Mouse (Mus musculus) forebrain, embryonic 10.5 days (tissue): ENCODE data around the gene Zfp593. TPM values are rescaled to one million over a fixed set of nuclear protein-coding genes. Genes with fewer than 3 reads are reported as not detected.
A peak's percentile ranks its signal among the peaks of the same experiment; 100 is the strongest.

Source experiments
- DNase-seq: peaks from one replicate; pipeline ENCODE4 v3.0.0-alpha.2; 2017; ENCODE audit warnings: low spot score; ENCODE audit errors: extremely low spot score
- H3K27ac ChIP-seq: fragments of 300-500 bp; sonication (generic); 2 replicates; pipeline ENCODE4 v1.5.1; 2016; ENCODE audit warnings: mild to moderate bottlenecking
- H3K27me3 ChIP-seq: fragments of 300-500 bp; sonication (generic); 2 replicates; pipeline ENCODE4 v1.6.1; 2016; ENCODE audit warnings: mild to moderate bottlenecking; ENCODE audit not compliant: poor library complexity, severe bottlenecking
- H3K36me3 ChIP-seq: fragments of 300-500 bp; sonication (generic); replicated peaks from 2 replicates; pipeline ENCODE4 v1.6.1; 2016; ENCODE audit warnings: mild to moderate bottlenecking, moderate library complexity
- H3K4me1 ChIP-seq: fragments of 300-500 bp; sonication (generic); 2 replicates; pipeline ENCODE4 v1.6.1; 2016
- H3K4me3 ChIP-seq: fragments of 300-500 bp; sonication (generic); 2 replicates; pipeline ENCODE4 v1.5.1; 2016; ENCODE audit warnings: mild to moderate bottlenecking, moderate library complexity
- H3K9me3 ChIP-seq: fragments of 300-500 bp; sonication (generic); 2 replicates; pipeline ENCODE4 v1.6.1; 2016; ENCODE audit warnings: mild to moderate bottlenecking, moderate library complexity
- WGBS: fragments of 180-500 bp; shearing (Covaris S2); methylation state at CpG from one replicate; pipeline ENCODE4 v1.1.7; 2016; 5-methylcytosine and 5-hydroxymethylcytosine counted together
- polyA plus RNA-seq: library from polyadenylated mRNA; unstranded; fragments of >200 nt; fragmentation: Nextera tagmentation; extraction: Ambion mirVana; gene quantifications from 2 replicates; pipeline ENCODE4 v1.2.1, GENCODE M21; 2016

Gene Zfp593
- polyA plus RNA-seq, 1 experiment from 2014 or later = 22.7 TPM

DNA sequence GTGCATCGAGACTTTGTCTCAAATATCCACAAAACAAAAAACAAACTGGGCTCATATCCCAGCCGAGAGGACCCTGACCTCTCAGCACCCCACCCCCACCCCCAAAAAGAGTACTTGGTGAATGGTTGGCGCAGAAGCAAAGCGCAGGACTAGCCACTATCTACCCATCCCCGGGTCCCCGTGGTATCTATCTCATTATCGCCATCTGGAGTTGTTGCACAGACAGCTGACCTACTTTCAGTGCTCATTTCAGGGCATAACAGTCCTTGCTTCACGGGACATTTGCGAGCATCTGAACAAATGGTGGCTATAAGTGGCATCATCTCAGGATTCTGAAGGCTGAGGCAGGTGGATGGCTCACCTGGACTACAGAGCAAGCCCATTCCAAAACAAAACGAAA lies 6.7 kb downstream of the Zfp593 start:
- 12% methylated on average over 10 of the region's 10 CpGs for WGBS
- peaks cover 17% of the 10 kb centered on the region for H3K4me1 ChIP-seq
- H3K36me3 ChIP-seq = peaks cover 10% of the 10 kb centered on the region

DNA sequence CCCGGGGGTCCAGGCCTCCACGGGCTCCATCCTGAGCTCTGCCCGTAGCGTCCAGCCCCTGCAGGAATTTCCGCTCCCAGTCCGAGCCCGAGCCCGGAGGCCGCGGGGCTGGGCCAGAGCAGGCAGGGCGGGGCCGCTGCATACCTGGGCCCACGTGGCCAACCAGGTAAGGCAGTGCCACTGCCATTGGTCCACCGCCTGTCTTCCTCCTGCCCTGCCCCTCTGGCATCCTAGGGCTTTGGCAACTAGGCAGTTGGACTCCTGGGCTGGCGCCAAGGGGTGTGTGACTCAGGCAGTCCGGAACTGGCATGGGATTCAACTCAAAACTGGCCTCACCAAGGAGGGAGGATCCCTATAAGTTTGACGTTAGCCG lies 7.1 kb downstream of the Zfp593 start, which contains the start of gene Cnksr1:
TSS of gene Cnksr1 (minus strand) at position 121 of the 373 bp plus-strand sequence.
- DNase-seq = no peak
- peaks cover 6% of the 10 kb centered on the region for H3K36me3 ChIP-seq

More for the DNA sequence above, 6.7 kb downstream of the Zfp593 start:
- H3K4me3 ChIP-seq = peak overlapping the region; percentile 39
- peaks cover 35% of the 10 kb centered on the region for H3K27me3 ChIP-seq
- no peak for DNase-seq
- H3K27ac ChIP-seq = no peak overlapping the region
- H3K9me3 ChIP-seq = no peaks in the 10 kb centered on the region

DNA sequence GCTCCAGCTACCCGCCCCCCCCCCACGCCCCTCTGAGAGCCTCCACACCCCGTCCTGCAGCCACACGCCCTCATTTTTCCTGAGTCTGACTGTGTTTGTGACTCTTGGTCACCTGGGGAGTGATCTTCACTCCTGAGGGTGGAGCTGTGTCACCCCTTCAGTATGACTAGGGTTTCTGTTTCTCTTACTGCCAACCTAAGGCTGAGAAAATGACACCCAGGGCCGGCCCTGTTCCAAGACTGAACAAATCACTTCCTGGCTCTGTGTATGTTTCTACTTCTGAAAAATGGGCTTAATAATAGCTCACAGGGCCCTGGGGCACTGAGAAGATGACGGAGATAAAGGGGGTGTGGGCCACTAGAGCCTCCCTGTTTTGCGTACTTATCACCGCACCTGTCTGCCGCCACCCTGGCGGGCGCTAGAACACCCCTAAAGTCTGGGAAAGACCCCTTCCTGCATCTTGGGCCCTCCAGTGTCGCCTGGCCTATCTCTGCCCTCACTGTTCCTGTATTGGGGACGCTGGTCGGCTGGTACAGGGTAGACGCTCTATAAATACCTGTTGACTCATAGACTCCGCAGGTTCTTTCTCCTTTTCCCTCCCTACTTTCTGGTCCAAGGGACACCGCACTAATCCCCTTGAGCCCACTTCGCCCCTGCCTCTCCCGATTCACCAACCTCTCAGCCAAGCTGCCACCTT lies 7.7 kb downstream of the Zfp593 start:
- Histone ChIP-seq H3K27ac (no peak overlapping the region), H3K36me3 (peaks cover 2% of the 10 kb centered on the region; the same call in 1 of the 2 replicates), H3K9me3 (no peaks in the 10 kb centered on the region), H3K4me3 (peak overlapping the region; percentile 39), H3K4me1 (peaks cover 16% of the 10 kb centered on the region), H3K27me3 (peaks cover 35% of the 10 kb centered on the region)
- 23% methylated on average over 19 of the region's 19 CpGs for WGBS
- no peak for DNase-seq

More for the DNA sequence above, 7.1 kb downstream of the Zfp593 start, which contains the start of gene Cnksr1:
- WGBS = 3% methylated on average over 18 of the region's 18 CpGs
- H3K9me3 ChIP-seq = no peaks in the 10 kb centered on the region
- peak within 1 kb of the TSS; percentile 39 for H3K4me3 ChIP-seq
- no peak within 1 kb of the TSS for H3K27ac ChIP-seq
- H3K4me1 ChIP-seq = peaks cover 13% of the 10 kb centered on the region
- peaks cover 35% of the 10 kb centered on the region for H3K27me3 ChIP-seq

- peaks cover 35% of the 10 kb centered on the region for H3K27me3 ChIP-seq
- no peak for DNase-seq
- no peaks in the 10 kb centered on the region for H3K36me3 ChIP-seq
- H3K27ac ChIP-seq = no peak overlapping the region
- WGBS = 86% methylated on average over 5 of the region's 5 CpGs
- peaks cover 26% of the 10 kb centered on the region for H3K4me1 ChIP-seq
- H3K9me3 ChIP-seq = no peaks in the 10 kb centered on the region
- no peak overlapping the region for H3K4me3 ChIP-seq
Measured at GRCm38 (mm10) chr4:134234876-134235275, 10.5 kb downstream of the Zfp593 start.

- Histone ChIP-seq H3K9me3 (no peaks in the 10 kb centered on the region), H3K27me3 (0 out of 2 replicates have a peak, but pooled peaks cover under 1% of the 10 kb centered on the region), H3K4me3 (no peak overlapping the region), H3K27ac (no peak overlapping the region), H3K36me3 (no peaks in the 10 kb centered on the region), H3K4me1 (peaks cover 29% of the 10 kb centered on the region)
- no peak for DNase-seq
- WGBS = 53% methylated on average over 8 of the region's 8 CpGs
Measured at GRCm38 (mm10) chr4:134230431-134230830, 15.0 kb downstream of the Zfp593 start.

- no peak for DNase-seq
- peaks cover 21% of the 10 kb centered on the region for H3K4me1 ChIP-seq
- H3K27ac ChIP-seq = no peak within 1 kb of the TSS
- no peaks in the 10 kb centered on the region for H3K36me3 ChIP-seq
- no peaks in the 10 kb centered on the region for H3K9me3 ChIP-seq
- no peaks in the 10 kb centered on the region for H3K27me3 ChIP-seq
- H3K4me3 ChIP-seq = no peak within 1 kb of the TSS
- WGBS = 79% methylated on average over 8 of the region's 8 CpGs
Measured at GRCm38 (mm10) chr4:134227194-134227593, 18.2 kb downstream of the Zfp593 start, which contains the start of gene Catsper4. Gene Catsper4 (minus strand): TSS chr4:134227383.

- H3K27me3 ChIP-seq = no peaks in the 10 kb centered on the region
- peaks cover 2% of the 10 kb centered on the region for H3K4me1 ChIP-seq
- H3K4me3 ChIP-seq = no peak overlapping the region
- WGBS = 74% methylated on average over 11 of the region's 11 CpGs
- no peak for DNase-seq
- H3K9me3 ChIP-seq = no peaks in the 10 kb centered on the region
- H3K36me3 ChIP-seq = no peaks in the 10 kb centered on the region
- H3K27ac ChIP-seq = no peak overlapping the region
Measured at GRCm38 (mm10) chr4:134222793-134223600, 22.4 kb downstream of the Zfp593 start.

DNA sequence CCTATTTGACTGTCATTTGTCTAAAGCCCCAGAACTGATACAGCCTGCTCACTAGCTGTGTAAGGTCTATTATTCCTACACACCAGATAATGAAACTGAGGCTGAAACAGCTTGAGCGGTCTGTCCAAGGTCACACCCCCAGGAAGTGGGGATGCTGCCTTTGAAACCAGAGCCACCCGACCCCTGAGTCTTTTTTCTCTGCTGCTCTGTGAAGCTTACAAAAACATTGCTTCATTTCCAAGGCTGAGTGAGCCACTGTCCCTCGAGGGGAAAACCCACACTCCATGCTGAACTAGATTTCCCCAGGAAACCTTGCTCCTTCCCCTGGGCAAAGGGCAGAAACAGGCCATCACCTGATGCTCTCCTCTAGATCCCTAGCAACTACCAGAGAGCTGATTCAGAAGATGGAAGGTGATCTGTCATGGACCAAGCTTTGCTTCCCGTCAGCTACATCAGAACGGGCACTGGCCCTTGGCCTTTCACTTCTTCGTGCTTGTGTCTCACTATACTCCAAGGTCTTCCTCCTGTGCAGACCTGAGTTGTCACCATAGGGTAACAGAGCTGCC lies 38.8 kb downstream of the Zfp593 start:
- H3K36me3 ChIP-seq = no peaks in the 10 kb centered on the region
- peaks cover 7% of the 10 kb centered on the region; the same call in 1 of the 2 replicates for H3K27me3 ChIP-seq
- no peaks in the 10 kb centered on the region for H3K9me3 ChIP-seq
- WGBS = 68% methylated on average over 6 of the region's 6 CpGs
- no peak overlapping the region for H3K4me3 ChIP-seq
- H3K4me1 ChIP-seq = 0 out of 2 replicates have a peak, but pooled peaks cover 5% of the 10 kb centered on the region
- no peak for DNase-seq
- no peak overlapping the region for H3K27ac ChIP-seq

DNA sequence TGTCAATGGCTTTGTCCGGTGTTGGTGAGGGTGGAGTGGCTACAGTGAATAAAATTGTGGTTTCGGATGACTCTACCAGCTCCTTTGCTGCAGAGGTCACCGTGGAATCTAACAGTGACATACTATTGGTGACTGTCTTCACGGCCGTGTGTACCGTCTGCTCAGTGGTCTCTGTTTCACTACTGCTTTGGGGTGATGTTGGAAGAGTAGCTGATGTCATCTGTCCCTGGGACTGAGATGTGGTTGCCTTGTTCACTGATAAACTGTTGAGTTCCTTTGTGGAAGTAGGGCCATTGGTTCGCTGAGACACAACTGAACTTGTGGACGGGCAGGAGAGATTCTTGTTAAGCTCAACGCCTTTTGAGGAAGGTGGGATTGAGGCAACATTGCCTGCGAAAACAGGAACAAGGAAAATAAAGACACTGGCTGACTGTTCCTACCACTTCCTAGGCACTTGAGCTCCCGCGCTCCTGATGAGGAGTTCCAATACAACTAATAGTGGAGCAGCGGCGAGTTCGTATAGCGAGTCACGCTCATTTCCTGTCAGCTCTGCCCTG lies 42.0 kb downstream of the Zfp593 start:
- H3K4me1 ChIP-seq = 0 out of 2 replicates have a peak, but pooled peaks cover 5% of the 10 kb centered on the region
- H3K36me3 ChIP-seq = no peaks in the 10 kb centered on the region
- no peaks in the 10 kb centered on the region for H3K27me3 ChIP-seq
- H3K4me3 ChIP-seq = no peak overlapping the region
- H3K9me3 ChIP-seq = no peaks in the 10 kb centered on the region
- DNase-seq = no peak
- no peak overlapping the region for H3K27ac ChIP-seq
- whole genome bisulfite sequencing = 84% methylated on average over 17 of the region's 17 CpGs

- Histone ChIP-seq H3K9me3 (no peaks in the 10 kb centered on the region), H3K4me3 (no peak within 1 kb of the TSS), H3K4me1 (0 out of 2 replicates have a peak, but pooled peaks cover 5% of the 10 kb centered on the region), H3K36me3 (no peaks in the 10 kb centered on the region), H3K27ac (no peak within 1 kb of the TSS), H3K27me3 (no peaks in the 10 kb centered on the region)
- 92% methylated on average over 4 of the region's 4 CpGs for WGBS
- DNase-seq = no peak
Measured at GRCm38 (mm10) chr4:134202904-134203303, 42.5 kb downstream of the Zfp593 start, which contains the start of gene Gm7534. Gene Gm7534 (minus strand): TSS chr4:134203004.

DNA sequence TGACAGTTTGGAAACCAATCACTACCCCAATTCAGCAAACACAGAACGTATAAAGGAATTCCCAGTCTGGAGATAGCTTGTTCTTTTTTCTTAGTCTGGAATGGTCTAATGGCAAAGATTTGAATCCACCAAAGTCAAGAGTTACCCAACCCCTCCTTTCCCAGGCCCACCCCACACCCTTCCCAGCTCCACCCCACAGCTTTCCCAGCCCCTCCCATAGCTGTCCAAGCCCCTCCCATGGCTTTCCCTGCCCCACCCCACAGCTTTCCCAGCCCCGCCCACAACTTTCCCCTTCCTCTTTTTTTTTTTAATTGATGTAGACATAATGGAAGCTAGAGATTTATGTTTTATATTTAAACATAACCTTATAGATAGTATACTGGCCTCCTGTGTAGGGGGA lies 46.0 kb downstream of the Zfp593 start:
- WGBS = 81% methylated on average over 2 of the region's 2 CpGs
- no peaks in the 10 kb centered on the region for H3K27me3 ChIP-seq
- DNase-seq = no peak

More for the DNA sequence above, 46.0 kb downstream of the Zfp593 start:
- no peak overlapping the region for H3K27ac ChIP-seq
- no peak overlapping the region for H3K4me3 ChIP-seq
- H3K36me3 ChIP-seq = no peaks in the 10 kb centered on the region
- no peaks in the 10 kb centered on the region for H3K9me3 ChIP-seq
- H3K4me1 ChIP-seq = no peaks in the 10 kb centered on the region
